Mouse (Mus musculus) adrenal gland, postnatal 36 days (tissue): ENCODE measurements around the gene Pheta1. TPM values are rescaled to one million over a fixed set of nuclear protein-coding genes. Genes with fewer than 3 reads are reported as not detected.
A peak's percentile ranks its signal among the peaks of the same experiment; 100 is the strongest.

Experiments
- DNase-seq, 2 experiments: peaks; one replicate each; pipeline ENCODE4 v3.0.0; 2021; ENCODE audit warnings: mixed read lengths in 1 of 2
- total RNA-seq, 2 experiments: library from RNA; stranded (reverse); gene quantifications; 2 replicates each; pipeline ENCODE4 v1.2.3; 2021

The Pheta1 gene
- total RNA-seq, 2 experiments from 2014 or later = 5.5 to 7.0 TPM

DNA sequence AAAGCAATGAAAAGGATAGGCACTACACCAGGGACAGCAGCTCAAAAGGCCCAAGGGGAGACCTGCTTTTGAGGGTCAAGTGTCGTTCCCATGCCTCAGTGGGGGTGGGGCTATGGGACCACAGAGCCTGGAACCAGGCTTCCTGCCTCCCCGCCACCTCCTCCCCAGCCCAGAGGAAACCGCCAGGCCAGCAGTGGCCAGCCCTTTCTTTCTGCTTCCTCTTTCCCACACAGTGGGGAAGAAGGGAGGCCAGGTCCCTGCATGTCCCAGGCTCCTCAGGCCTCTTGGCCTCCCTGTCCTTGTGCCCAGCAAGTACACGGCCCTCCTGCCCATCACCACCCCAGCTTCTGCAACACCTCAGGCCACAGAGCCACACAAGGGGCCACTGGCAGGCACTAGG, 24.7 kb upstream of the Pheta1 start:
- peak; percentile 50 to 66 for DNase-seq

DNA sequence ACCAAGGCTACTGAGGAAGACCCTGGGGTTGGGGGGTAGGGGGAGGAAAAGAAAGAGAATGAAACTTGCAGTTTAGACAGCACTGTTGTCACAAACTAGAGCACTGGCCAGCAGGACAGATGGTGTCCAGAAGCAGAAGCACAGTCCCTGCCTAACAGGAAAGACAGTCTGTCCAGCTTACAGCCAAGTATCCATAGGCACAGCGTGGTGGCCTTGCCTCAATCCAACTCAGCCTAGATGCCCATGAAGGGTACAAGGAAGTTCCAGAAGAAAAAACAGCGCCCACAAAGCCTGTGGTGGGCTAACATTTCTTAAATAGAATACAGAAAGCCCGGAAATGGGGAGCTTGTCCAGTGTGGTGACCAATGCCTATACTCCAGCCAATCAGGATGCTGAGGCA, 23.2 kb upstream of the Pheta1 start:
- no peak for DNase-seq

DNA sequence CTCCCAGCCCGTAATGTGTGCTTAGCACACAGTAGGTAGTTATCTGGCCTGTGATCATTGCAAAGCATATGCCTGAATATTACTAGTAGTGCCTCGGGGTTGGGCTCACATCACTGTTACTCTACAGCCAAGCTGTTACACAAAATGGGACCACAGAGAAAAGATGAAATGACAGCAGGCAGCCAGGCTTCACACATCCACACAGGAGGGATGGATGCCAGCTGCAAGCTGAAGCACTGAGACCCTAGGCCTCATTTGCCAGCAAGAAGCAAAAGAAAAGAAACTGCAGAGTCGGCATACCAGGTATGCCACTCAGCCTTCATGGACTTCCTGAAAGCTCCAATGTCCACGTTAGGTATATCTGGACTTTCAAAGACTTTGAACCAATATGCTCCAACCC, 20.9 kb upstream of the Pheta1 start:
- no peak for DNase-seq

DNA sequence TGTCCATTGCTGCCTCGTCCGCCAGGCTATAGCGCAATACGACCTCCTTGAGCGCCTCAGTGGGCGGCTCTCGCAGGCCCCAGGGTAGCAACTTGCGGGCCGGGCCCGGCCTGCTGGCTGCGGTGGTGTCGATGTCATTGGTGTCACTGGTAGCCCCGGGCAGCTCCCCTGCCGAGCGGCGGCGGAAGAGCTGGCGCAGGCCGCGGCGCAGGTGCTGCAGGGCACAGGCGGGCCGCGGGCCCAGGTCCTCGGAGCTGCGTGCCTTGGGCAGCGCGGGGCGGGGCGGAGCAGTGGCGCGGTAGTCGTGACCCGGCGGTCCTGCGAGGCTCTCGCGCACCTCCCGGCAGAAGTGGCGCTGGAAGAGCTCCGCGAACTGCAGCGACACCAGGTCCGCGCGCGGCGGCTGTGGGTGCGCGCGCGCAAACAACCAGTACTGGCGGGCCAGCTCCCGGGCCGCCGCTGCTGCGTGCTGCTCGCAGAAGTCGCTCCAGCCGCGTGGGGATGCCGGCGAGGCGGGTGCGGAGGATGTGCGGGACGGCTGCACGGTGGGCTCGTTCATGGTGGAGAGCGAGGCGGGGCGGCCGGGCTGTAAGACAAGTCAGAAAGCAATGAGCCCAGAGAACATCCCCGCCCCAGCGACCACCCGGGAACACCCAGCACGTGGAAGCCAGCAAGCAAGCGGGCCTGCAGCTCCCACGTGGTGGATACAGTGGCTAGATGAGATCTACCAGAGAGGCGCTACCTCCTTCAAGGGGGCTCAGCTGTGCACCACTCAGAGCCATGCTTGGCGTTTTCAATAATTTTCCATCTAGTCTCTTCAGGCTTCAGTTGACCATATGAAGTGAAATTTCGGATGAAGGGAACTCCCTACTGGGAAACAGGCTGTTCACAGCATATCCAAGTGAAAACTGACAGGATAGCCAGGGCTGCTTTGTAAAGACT, 20.0 kb upstream of the Pheta1 start:
- peak in 1 of 2 experiments; percentile 55 for DNase-seq

DNA sequence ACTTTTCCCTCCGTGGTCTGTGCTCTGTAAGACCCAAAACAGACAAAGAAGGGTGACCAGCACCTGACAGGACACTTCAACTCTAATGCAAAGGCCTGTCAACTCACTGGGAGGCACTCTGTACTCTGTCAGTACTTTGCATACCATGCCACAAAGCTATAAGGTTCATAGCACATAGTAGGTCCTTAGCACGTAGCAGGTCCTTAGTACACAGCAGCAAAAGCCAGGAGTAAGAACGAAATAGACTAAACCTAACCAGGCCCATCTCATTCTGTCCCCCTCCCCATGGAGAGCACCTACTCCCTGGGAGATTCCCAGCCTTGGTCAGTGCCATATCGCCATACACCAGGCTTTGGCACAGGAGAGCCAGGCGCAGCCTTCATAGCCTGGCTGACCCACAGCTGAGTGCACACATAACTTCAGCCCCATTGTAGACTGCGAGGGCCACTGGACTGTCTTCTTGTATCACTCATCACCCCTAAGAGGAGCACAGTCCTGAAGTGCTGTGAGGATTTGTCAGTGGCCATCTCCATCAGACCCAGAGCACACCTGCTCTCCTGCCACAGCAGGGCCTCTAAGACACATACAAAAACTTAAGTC, 17.7 kb upstream of the Pheta1 start:
- no peak for DNase-seq

DNA sequence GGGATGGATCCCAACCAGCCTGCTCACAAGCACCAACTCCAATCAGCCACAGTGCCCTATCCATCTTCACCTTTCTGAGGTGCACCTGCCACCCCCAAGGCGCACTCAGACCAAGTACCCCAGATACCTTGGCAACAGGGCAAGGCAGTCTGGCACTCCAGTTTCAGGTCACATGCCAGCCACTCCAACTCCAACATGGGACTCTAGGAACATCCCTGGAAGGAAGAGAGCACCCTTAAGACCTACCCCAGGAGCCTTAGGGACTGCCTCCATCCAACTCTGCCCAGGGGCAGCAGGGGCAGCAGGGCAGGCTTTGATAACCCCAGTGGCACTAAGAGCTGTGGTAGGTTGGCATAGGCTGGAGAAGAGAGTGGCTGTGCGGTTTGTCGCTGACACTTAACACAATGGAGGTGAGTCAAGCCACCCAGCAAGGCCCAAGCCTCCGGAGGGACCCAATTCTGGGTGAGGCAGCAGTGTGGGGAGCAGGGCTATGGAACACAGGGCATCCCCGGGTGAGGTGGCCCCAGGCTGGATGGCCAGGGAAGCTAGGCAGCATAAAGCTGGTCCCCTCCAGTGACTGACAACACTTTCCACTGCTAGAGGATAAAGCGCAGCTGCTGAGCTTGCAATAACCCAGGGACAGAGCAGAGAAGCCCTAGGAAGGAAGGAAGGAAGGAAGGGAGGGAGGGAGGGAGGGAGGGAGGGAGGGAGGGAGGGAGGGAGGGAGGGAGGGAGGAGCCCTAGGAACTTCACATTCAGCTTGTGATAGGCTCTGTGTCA, 16.2 kb upstream of the Pheta1 start:
- no peak for DNase-seq

DNA sequence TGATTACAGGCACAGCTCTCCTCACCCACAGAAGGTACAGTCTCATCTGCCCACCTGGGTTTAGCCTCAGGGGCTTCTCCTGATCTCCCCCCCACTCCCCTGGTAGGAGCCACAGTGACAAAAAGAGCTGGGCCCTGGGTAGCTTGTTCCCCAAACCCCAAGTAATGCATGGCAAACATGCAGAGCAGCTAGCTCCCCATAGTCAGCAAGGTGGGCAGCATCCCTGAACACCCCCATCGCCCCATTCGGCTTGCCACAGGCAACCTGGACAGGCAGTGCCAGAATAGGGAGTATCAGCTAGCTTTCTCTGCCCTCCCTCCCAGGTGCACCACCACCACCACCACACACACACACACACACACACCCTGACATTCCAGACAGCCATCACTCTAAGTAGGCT, 15.6 kb upstream of the Pheta1 start:
- no peak for DNase-seq

DNA sequence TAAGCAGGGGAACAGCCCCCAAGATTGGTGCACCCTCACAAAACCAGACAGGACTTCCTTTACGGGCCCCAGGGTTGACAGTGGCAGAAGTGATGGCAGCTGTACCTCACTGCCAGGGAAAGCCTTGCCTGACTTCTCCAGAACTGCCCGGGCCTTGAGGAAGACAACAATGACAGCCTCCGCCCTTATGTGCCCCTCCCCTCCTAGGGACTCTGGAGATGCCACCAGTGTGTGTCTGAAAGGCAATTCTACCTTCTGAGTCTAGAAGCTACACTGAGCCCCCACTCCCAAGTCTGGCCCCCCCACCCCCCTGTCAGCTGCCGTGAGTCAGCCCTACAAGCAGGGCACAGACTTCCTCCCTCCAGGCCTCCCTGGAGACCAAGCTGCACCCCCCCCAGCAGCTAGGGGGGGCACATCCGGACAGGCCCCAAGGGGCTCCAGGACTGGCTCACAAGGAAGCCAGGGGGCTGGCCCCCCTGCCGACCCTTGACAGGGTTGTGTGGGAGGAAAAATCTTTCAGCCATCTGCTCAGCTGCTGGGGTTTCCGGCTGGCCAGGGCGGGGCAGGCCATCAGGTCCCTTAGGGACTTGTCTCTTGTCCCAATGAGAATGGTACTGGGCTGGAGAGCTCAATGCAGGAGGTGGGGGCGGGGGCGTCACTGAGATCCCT, 15.1 kb upstream of the Pheta1 start:
- peak; percentile 75 to 86 for DNase-seq

DNA sequence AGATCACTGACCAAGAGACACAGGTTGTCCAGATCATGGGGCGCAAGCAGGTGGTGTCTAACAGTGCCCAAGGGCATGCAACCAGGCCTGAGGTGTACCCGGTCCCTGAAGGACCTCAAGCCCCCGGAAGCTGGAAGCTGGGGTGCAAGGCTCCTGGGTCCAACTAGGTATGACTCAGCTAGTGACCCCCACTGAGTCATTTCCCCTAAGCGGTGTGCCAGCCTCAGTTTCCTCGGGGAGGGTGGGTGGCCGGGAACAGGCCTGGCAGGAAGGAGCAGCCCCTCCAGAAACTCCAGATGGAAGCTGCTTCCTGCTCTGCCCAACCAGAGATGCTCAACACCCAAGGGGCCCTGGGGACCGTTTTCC, 14.6 kb upstream of the Pheta1 start:
- no peak for DNase-seq

DNA sequence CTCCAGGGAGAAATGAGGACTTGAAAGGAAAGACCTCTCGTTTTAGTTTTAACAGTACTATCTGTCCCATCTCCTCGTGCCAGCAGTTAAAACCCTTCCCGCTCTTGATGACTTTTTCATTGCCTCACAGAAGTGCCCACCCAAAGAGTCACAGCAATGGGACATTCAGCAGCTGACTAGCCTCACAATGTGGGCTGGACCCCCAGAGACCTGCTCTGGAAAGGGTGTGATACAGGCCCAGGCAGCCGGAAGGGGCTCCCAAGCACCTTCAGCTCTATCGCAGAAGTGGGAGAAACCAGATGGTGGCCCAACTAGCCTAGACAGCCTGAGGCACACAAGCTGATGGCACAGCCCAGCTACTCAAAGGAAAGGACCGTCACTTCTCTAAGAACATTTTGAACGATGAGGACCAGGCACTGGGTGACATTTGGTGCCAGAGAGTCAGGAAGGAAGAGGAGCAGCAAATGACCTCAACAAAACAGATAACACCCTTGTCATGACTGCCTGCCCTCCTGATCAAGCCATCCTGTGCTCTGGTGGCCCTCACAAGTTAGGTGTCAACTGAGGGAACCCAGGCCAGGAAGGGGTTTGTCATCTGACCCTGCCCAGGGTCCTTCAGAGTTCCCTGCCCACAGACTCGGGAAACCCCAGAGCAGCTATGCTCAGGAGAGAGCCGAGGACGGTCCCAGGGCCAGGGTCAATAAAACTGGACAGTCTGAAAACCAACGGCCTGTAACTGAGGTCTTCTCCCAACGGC, 13.6 kb upstream of the Pheta1 start:
- DNase-seq = peak; percentile 54 to 66

DNA sequence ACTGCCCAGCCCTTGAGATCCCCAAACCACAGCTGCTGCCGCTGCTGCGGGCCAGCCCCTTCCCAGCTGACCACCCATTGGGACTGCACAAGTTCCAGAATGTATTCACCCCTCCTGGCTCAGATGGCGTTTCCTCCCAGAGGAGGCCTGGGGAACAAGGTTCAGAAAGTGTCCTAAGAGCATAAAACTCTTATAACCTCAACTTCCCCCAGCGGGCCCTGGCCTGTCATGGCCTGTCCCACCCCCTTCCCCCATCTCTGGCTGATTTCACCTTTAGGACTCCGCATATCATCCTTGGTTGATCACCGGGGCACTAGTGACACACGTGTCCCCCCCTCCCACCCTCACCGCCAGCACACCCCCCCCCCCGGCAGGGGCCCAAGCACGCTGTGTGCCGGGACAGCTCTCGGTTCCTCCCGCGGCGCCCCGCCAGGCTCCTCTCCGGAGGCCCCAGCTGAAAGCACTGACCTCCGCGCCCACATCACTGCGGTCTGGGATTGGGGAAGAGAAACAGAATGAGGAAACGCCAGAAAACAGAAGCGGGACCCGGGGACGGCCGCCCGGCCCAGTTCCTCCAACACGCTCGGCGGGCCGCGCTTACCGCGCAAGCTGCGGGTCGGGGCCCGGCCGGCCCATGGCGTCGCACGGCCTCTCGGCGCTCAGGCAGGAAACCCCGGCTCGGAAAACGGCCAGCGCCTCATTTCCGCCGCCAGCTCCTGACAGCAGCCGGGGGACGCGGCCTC, 12.7 kb upstream of the Pheta1 start:
- DNase-seq = peak; percentile 68 to 79

DNA sequence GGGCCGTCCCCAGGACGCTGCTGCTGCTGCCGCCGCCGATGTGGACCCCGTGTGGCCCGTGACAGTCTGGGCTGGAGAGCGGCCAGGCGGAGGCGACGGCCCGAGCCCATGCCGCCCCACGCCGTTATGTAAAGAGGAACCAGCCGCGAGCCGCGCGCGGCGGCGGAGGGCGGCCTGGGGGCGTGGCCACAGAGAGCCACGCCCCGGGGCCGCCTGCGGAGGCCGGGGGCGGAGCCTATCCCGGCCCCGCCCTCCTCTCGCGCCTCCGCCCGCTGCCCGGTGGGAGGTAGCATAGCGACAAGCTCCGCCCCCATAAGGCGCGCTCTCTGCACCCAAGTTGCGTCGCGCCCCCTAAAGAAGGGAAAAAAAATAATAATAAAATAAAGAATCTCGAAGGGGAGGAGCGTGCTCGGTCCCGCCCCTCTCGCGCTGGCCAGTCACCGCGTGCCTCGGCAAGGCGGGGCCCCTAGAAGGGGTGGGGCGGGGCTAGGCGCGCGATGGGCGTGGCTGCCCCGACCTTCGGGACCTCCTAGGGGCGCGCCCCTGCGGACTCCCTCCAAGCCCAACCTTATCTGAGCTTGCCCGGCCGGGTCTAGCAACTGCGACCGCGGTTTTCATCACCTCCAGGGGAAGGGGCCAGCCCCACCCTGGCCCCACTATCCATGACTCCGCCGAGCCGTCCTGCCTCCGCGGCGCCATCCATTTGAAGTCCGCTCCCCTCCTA, 11.9 kb upstream of the Pheta1 start:
- DNase-seq = peak; percentile 92 to 96

DNA sequence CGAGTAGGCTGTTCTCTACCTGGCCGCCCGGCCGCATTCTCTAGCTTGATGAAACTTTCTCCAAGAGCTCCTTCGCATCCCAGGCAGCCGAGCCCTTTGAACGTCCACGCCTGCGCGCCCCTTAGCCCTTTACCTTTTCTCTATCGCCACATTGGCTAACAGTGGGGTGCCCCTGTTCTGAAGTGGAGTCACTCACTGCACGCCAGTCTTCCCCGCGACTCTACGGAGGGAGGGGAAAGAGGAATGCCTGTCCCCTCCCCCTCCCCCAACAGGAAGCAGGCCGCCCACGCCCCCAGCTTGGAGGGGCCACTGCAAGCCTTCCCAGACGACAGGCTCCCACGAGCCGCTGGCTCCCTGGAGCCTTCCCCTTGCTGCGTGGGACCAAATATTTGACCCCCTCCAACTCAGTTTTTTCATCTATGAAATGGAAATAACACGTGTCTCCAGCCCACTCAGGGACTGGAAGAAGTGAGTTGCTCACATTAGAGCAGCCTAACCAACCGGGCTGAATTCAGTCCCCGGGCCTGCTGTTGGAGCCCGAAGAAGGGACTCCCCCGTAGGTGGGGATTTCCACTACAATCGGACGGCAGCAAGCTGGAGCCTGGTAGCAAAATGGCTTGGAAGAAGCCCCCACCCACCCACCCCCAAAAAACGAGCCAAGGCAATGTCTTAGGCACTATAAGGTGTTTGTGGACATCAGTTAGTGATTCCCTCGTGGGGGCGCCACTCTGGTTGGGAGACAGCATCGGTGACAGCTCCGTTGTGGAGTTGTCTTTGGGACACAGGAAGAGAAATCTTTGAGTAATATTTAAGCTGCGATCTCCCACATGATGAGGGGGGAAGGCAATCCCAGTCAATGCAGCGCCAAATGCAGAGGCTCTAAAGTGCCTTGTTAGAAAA, 11.1 kb upstream of the Pheta1 start, which contains the start of gene Sh2b3:
Gene Sh2b3, minus strand, starts transcription at position 206 of the 900 bp plus-strand sequence.
- DNase-seq = peak in 1 of 2 experiments; percentile 66

DNA sequence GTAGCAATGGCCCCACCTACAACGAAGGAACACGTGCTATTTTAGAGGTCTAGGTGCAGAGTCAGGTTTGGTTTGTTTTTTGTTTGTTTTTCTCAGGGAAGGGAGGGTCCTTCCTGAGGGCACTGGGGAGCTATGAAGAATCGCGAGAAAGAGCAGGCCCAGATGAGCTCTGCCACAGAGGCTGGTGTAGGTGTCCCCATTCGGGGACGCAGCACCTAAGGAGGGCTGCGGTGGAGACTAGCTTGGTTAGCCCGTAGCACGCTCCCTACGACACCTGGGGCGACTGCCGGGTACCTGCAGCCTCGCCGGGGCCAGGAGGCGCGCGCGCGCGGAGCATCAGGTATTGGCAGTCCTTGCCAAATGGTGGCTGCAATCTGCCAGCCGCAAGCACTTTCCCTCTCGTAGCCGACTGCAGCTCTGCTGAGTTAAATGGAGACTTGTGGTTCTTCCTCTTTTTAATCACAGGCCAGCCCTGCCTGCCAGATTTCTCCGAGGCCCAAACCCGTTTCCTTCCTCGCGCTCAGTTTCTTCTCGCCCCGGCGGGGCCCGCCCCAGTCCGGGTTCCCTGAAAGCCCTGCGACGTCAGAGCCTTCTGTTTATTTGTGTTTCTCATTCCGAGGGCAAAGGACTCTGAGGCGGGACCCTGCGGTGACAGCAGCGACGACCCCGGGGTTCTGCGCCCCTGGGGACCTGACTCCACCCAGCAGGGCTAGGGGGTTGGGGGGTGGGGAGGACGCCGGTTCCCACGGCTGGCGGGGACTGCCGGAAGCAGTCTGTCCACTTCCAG, 10.2 kb upstream of the Pheta1 start:
- DNase-seq = peak; percentile 54 to 71

DNA sequence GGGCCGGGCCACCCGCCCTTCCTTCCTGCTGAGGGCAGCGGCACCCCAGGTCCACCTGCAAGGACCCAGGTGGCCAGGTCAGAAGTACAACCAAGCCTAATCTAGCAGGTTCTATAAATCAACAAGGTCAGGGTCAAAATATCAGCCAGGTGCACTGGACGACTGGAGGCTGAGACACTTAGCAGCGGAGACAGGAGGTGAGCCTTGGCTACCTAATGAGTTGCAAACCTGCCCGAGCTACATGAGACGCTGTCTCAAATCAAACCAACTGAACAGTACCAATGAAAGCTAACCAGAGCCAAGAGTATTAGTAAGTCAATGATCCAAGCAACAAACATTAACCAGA, 9.7 kb upstream of the Pheta1 start:
- no peak for DNase-seq

DNA sequence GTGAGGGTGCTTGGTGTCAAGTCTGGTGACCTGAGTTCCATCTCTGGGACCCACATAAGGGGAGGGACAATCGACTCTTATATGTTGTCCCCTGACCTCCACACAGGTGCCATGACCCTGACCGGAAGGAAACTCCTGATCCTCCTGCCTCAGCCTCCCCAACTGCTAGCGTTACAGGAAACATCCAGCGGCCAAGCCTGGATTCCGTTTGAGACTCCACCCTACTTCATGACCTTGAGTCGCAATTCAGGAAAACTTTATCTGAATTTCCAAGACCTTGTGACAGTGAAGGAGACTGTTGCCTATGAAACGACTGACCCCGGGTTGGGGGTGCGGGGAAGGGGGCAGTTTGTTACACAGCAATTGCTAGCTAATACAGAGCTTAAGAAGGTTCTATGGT, 7.3 kb upstream of the Pheta1 start:
- DNase-seq = no peak

DNA sequence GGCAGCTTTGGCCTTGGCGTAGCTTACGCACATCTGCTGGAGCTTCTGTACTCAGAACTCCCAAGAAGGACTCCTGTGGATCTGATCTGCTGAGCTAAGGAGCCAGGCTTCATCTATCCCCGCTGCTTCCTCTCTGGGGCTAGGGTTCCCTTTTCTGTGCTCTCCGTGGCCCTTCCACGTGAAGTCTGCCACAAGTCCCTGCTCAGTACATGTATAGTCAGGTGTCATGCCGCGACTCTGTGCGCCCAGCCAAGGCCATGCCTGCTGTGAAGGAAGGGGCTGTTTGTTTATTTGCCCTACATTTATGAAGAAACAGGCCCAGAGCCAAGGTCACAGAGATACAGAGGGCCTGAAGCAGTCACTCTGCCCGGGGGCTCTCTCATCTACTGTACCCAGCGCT, 6.8 kb upstream of the Pheta1 start:
- DNase-seq = peak; percentile 43 to 61

DNA sequence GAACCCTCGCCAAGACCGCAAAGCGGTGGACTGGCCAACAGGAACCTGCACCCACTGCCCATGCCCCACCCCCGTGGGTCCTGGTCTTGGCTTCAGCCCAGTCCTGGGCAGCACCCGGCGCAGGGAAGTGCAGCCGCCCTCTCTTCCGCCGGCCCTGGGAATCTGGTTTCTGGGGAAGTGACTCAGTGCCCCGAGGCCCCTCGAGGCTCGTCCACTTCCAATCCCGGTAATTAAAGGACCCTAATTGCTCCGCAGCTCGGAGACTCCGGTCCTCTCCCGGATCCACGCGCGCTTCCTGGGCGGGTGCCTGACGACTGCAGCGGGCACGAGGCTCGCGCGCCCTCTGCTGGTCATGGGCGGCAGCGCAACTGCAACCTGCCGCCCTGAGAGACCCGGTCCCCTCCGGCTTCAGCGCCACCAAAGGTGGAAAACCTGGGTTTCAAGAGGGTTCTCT, 6.1 kb upstream of the Pheta1 start:
- DNase-seq = peak; percentile 89 to 93
